Mouse (Mus musculus) cerebellum, adult 2 months (tissue): ENCODE measurements at regions not wholly inside any gene's neighbourhood (a gene's known extent, or its start where the extent isn't known, plus 50 kb on each side); places are given as distances from the start of the nearest gene placed in this dataset.

ENCODE experiments used
- CTCF ChIP-seq: fragments of 200-500 bp; IDR thresholded peaks from 2 replicates; pipeline ENCODE4 v1.5.1; 2011; ENCODE audit warnings: low read depth, mild to moderate bottlenecking, control low read depth, low read length, moderate library complexity, borderline replicate concordance; ENCODE audit not compliant: insufficient read depth
- POLR2A ChIP-seq: fragments of 200-500 bp; IDR thresholded peaks from 2 replicates; pipeline ENCODE4 v1.6.1; 2011; ENCODE audit warnings: low read length, control low read depth, borderline replicate concordance; ENCODE audit not compliant: insufficient read depth

DNA sequence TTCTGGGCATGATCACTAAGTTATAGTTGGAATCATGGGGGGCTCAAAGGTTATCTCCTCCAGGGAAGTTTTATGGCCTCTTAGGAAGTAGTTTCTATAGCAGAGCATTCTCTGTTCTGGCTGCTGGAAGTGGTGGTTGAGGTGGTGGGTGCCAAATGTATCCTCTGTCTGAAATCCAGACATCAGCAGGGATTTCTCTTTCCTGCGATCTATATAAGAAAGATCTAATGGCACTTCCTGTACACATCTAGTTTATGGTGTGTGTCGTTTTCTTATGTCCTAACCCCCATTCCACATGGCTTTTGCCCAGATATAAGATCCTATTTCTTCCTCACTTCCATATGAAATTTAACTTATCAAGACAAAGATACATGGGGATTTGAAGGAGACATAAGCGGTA, 300.1 kb upstream of the Frg1 start:
- TF ChIP-seq POLR2A (no peak), CTCF (no peak)
